Mouse (Mus musculus) cerebellum, postnatal 4 days (tissue): Measurements from ENCODE around the gene Ppp1r12a.

Source experiments
- DNase-seq, 2 experiments: peaks; one replicate each; pipeline ENCODE4 v3.0.0; 2022; ENCODE audit warnings: low spot score in 2 of 2, mixed read lengths in 1 of 2

The Ppp1r12a gene

GRCm38 (mm10) chr10:108161261-108162256 is at the start of gene Ppp1r12a:
Ppp1r12a (plus strand) TSS chr10:108162193.
- peak; percentile 88 to 96 for DNase-seq

- DNase-seq: no peak
Measured at GRCm38 (mm10) chr10:108113361-108114237, 48.4 kb upstream of the Ppp1r12a start.

GRCm38 (mm10) chr10:108118200-108119163 is 43.5 kb upstream of the Ppp1r12a start:
- no peak for DNase-seq

GRCm38 (mm10) chr10:108119416-108119815 is 42.6 kb upstream of the Ppp1r12a start:
- no peak for DNase-seq

GRCm38 (mm10) chr10:108124934-108125599 is 36.9 kb upstream of the Ppp1r12a start:
- DNase-seq: no peak

GRCm38 (mm10) chr10:108129167-108129566 is 32.8 kb upstream of the Ppp1r12a start:
- DNase-seq: no peak

- no peak for DNase-seq
Measured at GRCm38 (mm10) chr10:108131858-108132257, 30.1 kb upstream of the Ppp1r12a start.

- DNase-seq: no peak
Measured at GRCm38 (mm10) chr10:108133253-108133652, 28.7 kb upstream of the Ppp1r12a start.

- DNase-seq: no peak
Measured at GRCm38 (mm10) chr10:108133745-108134144, 28.2 kb upstream of the Ppp1r12a start.

GRCm38 (mm10) chr10:108138347-108138746 is 23.6 kb upstream of the Ppp1r12a start:
- DNase-seq: no peak

GRCm38 (mm10) chr10:108139788-108140187 is 22.2 kb upstream of the Ppp1r12a start:
- DNase-seq: no peak

GRCm38 (mm10) chr10:108140742-108141141 is 21.3 kb upstream of the Ppp1r12a start:
- DNase-seq: no peak

GRCm38 (mm10) chr10:108143991-108144525 is 17.9 kb upstream of the Ppp1r12a start:
- DNase-seq: no peak

GRCm38 (mm10) chr10:108145701-108146100 is 16.3 kb upstream of the Ppp1r12a start:
- DNase-seq: no peak

- DNase-seq: no peak
Measured at GRCm38 (mm10) chr10:108147031-108147430, 15.0 kb upstream of the Ppp1r12a start.

- no peak for DNase-seq
Measured at GRCm38 (mm10) chr10:108153301-108153700, 8.7 kb upstream of the Ppp1r12a start.

- DNase-seq: no peak
Measured at GRCm38 (mm10) chr10:108155042-108155686, 6.8 kb upstream of the Ppp1r12a start.

GRCm38 (mm10) chr10:108155687-108156067 is 6.3 kb upstream of the Ppp1r12a start:
- DNase-seq: no peak

- no peak for DNase-seq
Measured at GRCm38 (mm10) chr10:108156128-108156527, 5.9 kb upstream of the Ppp1r12a start.

GRCm38 (mm10) chr10:108159002-108159401 is 3.0 kb upstream of the Ppp1r12a start:
- no peak for DNase-seq
